Mouse (Mus musculus) Patski (cell line): ENCODE data around the gene Cs. TPM values are rescaled to one million over a fixed set of nuclear protein-coding genes. Genes with fewer than 3 reads are reported as not detected.
"Not testable (repeated sequence)": the region's sequence is repeated elsewhere in the genome, so short reads cannot be mapped to it uniquely, and the experiment has no call there.

Source experiments
- ATAC-seq: fragments of 100-300 bp; one replicate; pipeline ENCODE4 v1.8.0; 2021
- CTCF ChIA-PET: fragments of 350-600 bp; sonication (Branson Sonifier 250); formaldehyde crosslinking; loops from one replicate; lab custom pipeline; 2022; ENCODE audit warnings: inconsistent platforms; lab: Charles Lee
- POLR2A ChIA-PET: fragments of 350-600 bp; sonication (Branson Sonifier 250); formaldehyde crosslinking; loops from one replicate; lab custom pipeline; 2022; ENCODE audit warnings: antibody characterized with exemption, inconsistent platforms; lab: Charles Lee
- DNase-seq: peaks from one replicate; pipeline ENCODE4 v3.0.0-alpha.2; 2011; ENCODE audit warnings: low read depth, low spot score
- H3K27me3 ChIP-seq: fragments of 371-371 bp; one replicate; pipeline ENCODE4 v1.5.1; 2021
- CTCF ChIP-seq: fragments of 100-300 bp; IDR thresholded peaks from one replicate; pipeline ENCODE4 v1.5.1; 2021
- in situ Hi-C: fragments of 300-500 bp; cut with MboI; formaldehyde crosslinking; loops from 3 replicates; pipeline ENCODE4 v1.11.1; 2018; ENCODE audit warnings: low pct_unique_long_range_greater_than_20kb, mixed read lengths
- polyA plus RNA-seq: library from polyadenylated mRNA; unstranded; gene quantifications from one replicate; pipeline ENCODE4 v1.2.3, GENCODE M21; 2021

Cs gene
- 279 TPM for polyA plus RNA-seq

DNA sequence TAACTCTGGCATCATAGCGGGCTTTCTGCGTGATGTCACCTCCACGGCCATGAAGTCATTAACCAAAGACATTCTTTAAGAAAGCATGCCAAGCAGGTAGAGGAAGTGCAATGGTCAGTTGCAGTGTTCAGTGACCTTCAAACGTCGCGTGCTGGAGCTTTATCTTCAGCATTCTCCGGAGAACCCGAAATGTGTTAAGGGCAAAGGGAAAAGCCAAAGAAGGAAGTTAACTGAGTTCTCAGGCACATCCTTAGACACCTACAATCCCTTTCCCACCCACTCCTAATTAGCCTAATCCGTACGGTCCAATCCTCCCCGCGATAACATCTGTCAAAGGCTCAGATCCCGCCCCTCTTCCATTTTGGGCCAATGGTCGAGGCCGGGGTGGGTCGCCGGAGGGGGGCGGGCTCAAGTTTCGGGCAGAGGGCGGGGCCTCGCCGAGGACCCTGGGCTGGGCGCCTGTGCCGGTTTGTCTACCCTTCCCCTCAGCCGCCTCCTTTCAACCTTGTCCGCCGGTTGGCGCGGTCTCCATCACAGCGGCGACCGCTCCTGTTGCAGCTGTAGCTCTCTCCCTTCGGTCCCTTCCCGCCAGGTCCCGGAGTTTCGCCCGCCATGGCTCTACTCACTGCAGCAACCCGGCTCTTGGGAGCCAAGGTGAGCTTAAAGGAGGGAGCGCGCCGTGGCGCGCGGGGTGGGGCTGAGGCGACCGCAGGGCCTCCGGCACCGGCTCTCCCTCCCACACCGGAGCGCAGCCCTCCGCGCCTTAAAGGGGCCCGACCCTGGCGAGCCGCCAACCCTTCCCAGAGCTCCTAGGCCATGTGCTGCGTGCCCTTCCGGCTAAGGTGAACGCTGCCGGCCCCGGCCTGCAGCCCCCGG lies at the start of gene Cs:
TSS of gene Cs (plus strand) at position 429 of the 876 bp plus-strand sequence.
- no peak for TF ChIP-seq CTCF
- in situ Hi-C loops = loop anchor here (5.0 kb wide), 1 partner anchor 120 kb away; the partner anchor contains the start of gene Smarcc2
- ChIA-PET CTCF (interaction anchor here (1.4 to 5.7 kb wide), 3 partner anchors 13 to 209 kb away, joined by 3 to 42 read pairs (median 3); partner anchors contain the start of gene Cnpy2), POLR2A (interaction anchor here (0.7 to 4.0 kb wide), 5 partner anchors 14 to 123 kb away, joined by 3 to 19 read pairs (median 8); partner anchors contain the start of genes Ankrd52, Cnpy2 and Coq10a)
- DNase-seq = peak; percentile 84
- no peaks in the 10 kb centered on the region for H3K27me3 ChIP-seq
- ATAC-seq = peak; percentile 86

DNA sequence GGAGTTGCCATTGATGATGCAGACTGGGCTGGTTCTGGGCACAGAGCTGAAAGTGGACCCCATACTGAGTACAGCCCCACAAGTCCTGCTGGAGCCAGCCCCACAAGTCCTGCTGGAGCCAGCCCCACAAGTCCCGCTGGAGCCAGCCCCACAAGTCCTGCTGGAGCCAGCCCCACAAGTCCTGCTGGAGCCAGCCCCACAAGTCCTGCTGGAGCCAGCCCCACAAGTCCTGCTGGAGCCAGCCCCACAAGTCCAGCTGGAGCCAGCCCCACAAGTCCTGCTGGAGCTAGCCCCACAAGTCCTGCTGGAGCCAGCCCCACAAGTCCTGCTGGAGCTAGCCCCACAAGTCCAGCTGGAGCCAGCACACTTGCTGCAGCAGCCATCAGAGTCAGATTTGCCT lies 46.9 kb upstream of the Cs start:
- H3K27me3 ChIP-seq, in situ Hi-C loops, DNase-seq, ATAC-seq, CTCF ChIA-PET: not testable (repeated sequence)
- POLR2A ChIA-PET = interaction anchor here (2.0 kb wide), 1 partner anchor 10 kb away, joined by 4 read pairs; no protein-coding TSS in a partner anchor

DNA sequence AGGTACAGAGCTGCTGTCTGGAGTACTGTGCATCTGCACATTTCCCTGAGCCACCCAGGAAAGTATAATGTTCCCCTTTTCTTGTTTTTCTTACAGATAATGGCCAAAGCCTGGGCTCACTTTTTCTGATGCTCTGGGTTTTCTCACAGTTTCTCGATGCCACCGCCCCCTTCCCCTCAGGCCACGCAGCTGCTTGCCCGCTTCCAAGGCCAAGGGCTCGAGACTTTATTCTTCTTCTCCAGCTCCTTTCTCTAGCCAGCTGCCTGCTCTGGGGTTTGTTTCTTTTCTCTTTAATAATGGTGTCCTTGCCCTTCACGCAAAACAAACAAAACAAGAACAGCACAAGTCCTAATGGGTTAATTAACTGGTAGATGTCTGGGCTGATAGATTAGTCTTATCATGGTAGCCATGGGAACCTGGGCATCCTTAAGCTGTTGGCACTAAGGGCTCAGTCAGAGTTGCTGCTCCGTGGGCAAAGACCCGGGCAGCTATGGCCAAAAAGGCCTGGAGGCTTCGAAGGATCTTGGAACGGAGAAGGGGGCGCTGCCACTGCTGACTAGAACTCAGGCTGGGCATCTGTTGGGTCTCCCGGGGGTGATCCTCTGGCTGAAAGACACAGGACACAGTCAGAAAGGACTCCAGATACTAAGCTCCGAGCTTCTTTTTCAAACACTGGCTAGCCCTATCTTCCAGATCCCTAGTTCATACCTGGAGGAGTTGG lies 41.0 kb upstream of the Cs start:
- ChIA-PET POLR2A (no interaction called here), CTCF (interaction anchor here (1.9 kb wide), 1 partner anchor 13 kb away, joined by 9 read pairs; no protein-coding TSS in a partner anchor)
- DNase-seq = no peak
- no peak for ATAC-seq
- no peak for TF ChIP-seq CTCF
- H3K27me3 ChIP-seq = no peaks in the 10 kb centered on the region
- in situ Hi-C loops = no loop called here

DNA sequence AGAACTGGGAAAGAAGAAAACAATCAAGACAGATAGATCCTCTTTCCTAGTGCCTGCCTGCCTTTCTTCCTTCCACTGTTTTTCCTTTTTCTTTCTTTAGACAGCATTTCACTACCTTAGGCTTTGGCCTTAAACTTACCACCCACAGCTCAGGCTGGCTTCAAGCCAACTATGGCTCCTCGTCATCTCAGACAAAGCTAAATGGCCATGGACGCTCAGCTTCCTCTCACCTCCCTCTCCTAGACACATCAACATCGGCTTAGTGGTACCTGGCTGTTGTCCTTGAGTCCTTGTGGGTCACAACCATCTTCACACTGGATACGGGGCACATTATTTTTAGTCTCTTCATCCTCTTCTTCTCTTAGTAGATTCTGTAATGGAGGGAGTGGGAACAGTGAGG lies 40.3 kb upstream of the Cs start:
- no peak for TF ChIP-seq CTCF
- POLR2A ChIA-PET = no interaction called here
- in situ Hi-C loops = no loop called here
- ATAC-seq (no peak), DNase-seq (no peak)
- CTCF ChIA-PET = no interaction called here
- no peaks in the 10 kb centered on the region for H3K27me3 ChIP-seq

DNA sequence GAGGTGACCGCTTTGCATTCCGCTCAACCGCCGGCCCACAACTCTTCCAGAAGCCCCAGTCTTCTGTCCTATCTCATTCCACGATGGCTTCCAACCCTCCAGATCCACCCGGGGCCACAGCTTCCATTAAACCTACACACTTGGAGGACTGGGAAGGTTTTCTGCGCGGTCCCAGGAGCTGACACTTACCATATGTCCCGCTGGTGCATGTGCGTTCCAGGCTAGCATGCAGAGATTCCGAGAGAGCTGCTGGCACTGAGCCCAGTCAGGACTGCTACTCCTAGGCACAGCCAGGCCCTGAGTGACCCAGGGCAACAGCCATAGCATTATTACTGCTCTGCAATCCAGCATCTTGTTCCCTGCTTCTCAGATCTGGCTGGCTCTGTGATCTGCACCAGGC lies 39.9 kb upstream of the Cs start:
- DNase-seq (no peak), ATAC-seq (no peak)
- no peaks in the 10 kb centered on the region for H3K27me3 ChIP-seq
- in situ Hi-C loops = no loop called here
- ChIA-PET CTCF (no interaction called here), POLR2A (no interaction called here)
- TF ChIP-seq CTCF = no peak

DNA sequence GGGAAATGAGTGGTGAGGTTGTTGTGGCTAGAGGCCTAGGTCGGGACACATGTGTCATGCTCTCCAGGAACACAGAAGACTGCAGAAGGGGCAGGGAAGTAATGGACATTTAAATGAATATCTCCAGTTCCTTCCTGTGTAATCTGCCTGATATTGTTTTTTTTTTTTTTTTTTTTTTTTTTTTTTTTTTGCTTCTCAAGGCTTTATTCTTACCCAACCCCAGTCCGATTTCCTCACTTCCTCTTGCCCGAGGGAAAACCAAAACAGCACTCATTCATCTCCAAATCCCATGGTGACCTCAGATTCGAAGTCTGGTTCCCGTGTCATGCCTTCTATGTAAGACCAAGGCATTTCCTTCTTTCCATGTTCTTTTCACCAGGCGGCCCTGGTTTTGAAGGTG lies 39.3 kb upstream of the Cs start:
- TF ChIP-seq CTCF = no peak
- no peaks in the 10 kb centered on the region for H3K27me3 ChIP-seq
- no peak for DNase-seq
- in situ Hi-C loops = no loop called here
- ChIA-PET CTCF (interaction anchor here (1.6 kb wide), 1 partner anchor 15 kb away, joined by 4 read pairs; no protein-coding TSS in a partner anchor), POLR2A (no interaction called here)
- ATAC-seq = no peak

DNA sequence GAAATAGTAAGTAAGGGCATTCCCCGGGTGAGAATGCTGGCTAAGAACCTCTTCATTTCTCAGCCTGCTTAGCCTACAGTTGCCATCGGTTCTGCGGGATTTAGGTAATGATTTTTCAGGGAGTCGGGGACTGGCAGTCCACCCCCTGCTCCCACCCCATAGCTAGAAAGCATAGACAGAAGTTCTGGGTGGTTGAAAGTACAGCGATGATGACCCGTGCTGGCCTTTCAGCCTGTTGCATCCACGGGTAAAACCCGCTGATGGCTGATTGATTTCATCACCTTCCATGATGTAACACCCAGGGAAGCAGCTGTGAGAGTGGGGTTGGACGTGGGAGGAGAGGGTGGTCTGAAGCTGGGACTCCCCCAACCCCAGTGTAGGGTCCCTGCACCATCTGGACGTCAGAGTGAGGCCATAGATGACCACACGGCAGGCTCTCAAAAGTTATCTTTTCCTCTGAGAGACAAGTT lies 38.8 kb upstream of the Cs start, which contains the start of gene Il23a:
TSS of gene Il23a (minus strand) at position 51 of the 470 bp plus-strand sequence.
- ATAC-seq (no peak), DNase-seq (no peak)
- H3K27me3 ChIP-seq = no peaks in the 10 kb centered on the region
- in situ Hi-C loops = no loop called here
- CTCF ChIA-PET = interaction anchor here (1.6 kb wide), 1 partner anchor 15 kb away, joined by 4 read pairs; no protein-coding TSS in a partner anchor
- TF ChIP-seq CTCF = no peak
- POLR2A ChIA-PET = no interaction called here

DNA sequence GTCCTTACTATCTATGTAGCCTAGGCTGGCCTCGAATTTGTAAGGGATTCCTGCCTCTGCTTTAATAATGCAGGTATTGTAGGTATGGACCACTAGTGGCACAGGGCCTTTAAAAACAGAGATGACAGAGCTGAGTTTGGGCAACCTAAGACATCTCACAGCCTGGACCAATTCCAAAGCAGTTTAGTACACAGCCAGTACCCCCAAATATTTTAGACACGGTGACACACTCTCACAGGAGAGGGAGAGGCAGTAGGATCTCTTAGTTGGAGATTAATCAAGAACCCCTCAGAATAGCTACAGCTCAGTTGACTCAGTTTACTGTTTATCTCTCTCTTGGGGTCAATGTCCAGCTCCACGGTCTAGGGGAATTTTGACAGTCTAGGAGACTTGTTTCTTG lies 35.2 kb upstream of the Cs start:
- POLR2A ChIA-PET = interaction anchor here (1.3 kb wide), 1 partner anchor 10 kb away, joined by 7 read pairs; no protein-coding TSS in a partner anchor
- DNase-seq (no peak), ATAC-seq (no peak)
- in situ Hi-C loops = no loop called here
- CTCF ChIA-PET = interaction anchor here (1.0 to 1.3 kb wide), 2 partner anchors 17 to 20 kb away, joined by 3 read pairs; partner anchors contain the start of gene Cnpy2
- no peaks in the 10 kb centered on the region for H3K27me3 ChIP-seq
- TF ChIP-seq CTCF = no peak

DNA sequence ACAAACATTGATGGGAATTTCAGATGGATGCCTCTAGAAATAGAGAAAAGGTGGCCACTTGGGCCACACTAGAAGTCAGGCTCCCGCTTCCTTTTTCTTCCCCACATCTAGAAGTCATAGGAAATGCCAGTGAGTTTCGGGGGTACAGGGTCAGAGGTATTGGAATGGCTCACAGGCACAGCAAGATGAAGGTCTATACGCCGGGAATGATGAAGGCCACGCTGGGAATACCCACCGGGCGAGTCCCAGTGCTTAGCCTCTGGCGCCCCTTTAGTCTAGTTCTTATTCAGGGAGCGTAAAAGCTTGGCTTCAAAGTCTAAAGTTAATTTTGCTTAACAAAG lies 34.8 kb upstream of the Cs start:
- TF ChIP-seq CTCF = no peak
- ChIA-PET CTCF (interaction anchor here (1.3 to 2.3 kb wide), 2 partner anchors 17 to 20 kb away, joined by 3 to 5 read pairs; partner anchors contain the start of gene Cnpy2), POLR2A (interaction anchor here (1.3 kb wide), 1 partner anchor 11 kb away, joined by 7 read pairs; no protein-coding TSS in a partner anchor)
- DNase-seq (no peak), ATAC-seq (no peak)
- in situ Hi-C loops = no loop called here
- no peaks in the 10 kb centered on the region for H3K27me3 ChIP-seq
